Mouse (Mus musculus): Measurements from ENCODE around the gene Rexo2.

- TF ChIP-seq CTCF (conservative IDR thresholded peaks at IDR 0.05; ENCODE audit: low read length) (no peak), NANOG (IDR thresholded peaks at IDR 0.05; ENCODE audit: borderline replicate concordance, low read length) (no peak), POU5F1 (IDR thresholded peaks at IDR 0.05; ENCODE audit: borderline replicate concordance, low read length) (no peak)
Measured at GRCm38 (mm10) chr9:48526520-48526919, 46.1 kb upstream of the Rexo2 start.
